Mouse (Mus musculus): ENCODE results near the gene Olfr235. TPM values are rescaled to one million over a fixed set of nuclear protein-coding genes. Genes with fewer than 3 reads are reported as not detected.
"Not testable (repeated sequence)": the region's sequence is repeated elsewhere in the genome, so short reads cannot be mapped to it uniquely, and the experiment has no call there.

Gene Olfr235
- polyA plus RNA-seq (2015; fragmentation: Nextera tagmentation; extraction: Ambion mirVana): not detected in 2 replicates

GRCm38 (mm10) chr19:12260732-12261131 is at the start of gene Olfr235:
Gene Olfr235, plus strand, starts transcription at chr19:12261032.
- no peak within 1 kb of the TSS for H3K9ac ChIP-seq (replicated peaks)
- no peaks in the 10 kb centered on the region for H3K9me3 ChIP-seq
- no peak within 1 kb of the TSS for H3K4me2 ChIP-seq (replicated peaks)
- 68% methylated on average over 1 of the region's 1 CpGs for WGBS
- H3K4me1 ChIP-seq (replicated peaks): no peaks in the 10 kb centered on the region
- H3K4me3 ChIP-seq (replicated peaks): no peak within 1 kb of the TSS
- no peaks in the 10 kb centered on the region for H3K36me3 ChIP-seq
- no peaks in the 10 kb centered on the region for H3K27me3 ChIP-seq
- no peak within 1 kb of the TSS for H3K27ac ChIP-seq
- ATAC-seq: no peak

- not testable (repeated sequence) for H3K9me3 ChIP-seq; H3K4me1 ChIP-seq (replicated peaks); H3K36me3 ChIP-seq; ATAC-seq; H3K9ac ChIP-seq (replicated peaks); H3K4me3 ChIP-seq (replicated peaks); H3K27ac ChIP-seq; H3K27me3 ChIP-seq; H3K4me2 ChIP-seq (replicated peaks)
Measured at GRCm38 (mm10) chr19:12232496-12232895, 28.3 kb upstream of the Olfr235 start, which contains the start of gene Olfr1432. Gene Olfr1432, minus strand, starts transcription at chr19:12232596.

- Histone ChIP-seq H3K36me3 (no peaks in the 10 kb centered on the region), H3K27me3 (no peaks in the 10 kb centered on the region), H3K4me2 (replicated peaks) (no peak within 1 kb of the TSS), H3K4me1 (replicated peaks) (no peaks in the 10 kb centered on the region), H3K27ac (no peak within 1 kb of the TSS), H3K9ac (replicated peaks) (no peak within 1 kb of the TSS), H3K4me3 (replicated peaks) (no peak within 1 kb of the TSS), H3K9me3 (no peaks in the 10 kb centered on the region)
- ATAC-seq: no peak
- WGBS: 91% methylated on average over 1 of the region's 1 CpGs
Measured at GRCm38 (mm10) chr19:12241559-12241958, 19.3 kb upstream of the Olfr235 start, which contains the start of gene Olfr262. Gene Olfr262, minus strand, starts transcription at chr19:12241659.

GRCm38 (mm10) chr19:12279554-12279953 is 18.7 kb downstream of the Olfr235 start, which contains the start of gene Olfr1434:
Gene Olfr1434, plus strand, starts transcription at chr19:12279854.
- Histone ChIP-seq H3K27me3 (no peaks in the 10 kb centered on the region), H3K36me3 (no peaks in the 10 kb centered on the region), H3K4me3 (replicated peaks) (no peak within 1 kb of the TSS), H3K4me2 (replicated peaks) (no peak within 1 kb of the TSS), H3K4me1 (replicated peaks) (no peaks in the 10 kb centered on the region), H3K9ac (replicated peaks) (no peak within 1 kb of the TSS), H3K27ac (no peak within 1 kb of the TSS), H3K9me3 (no peaks in the 10 kb centered on the region)
- no peak for ATAC-seq
- WGBS: 84% methylated on average over 2 of the region's 2 CpGs

- Histone ChIP-seq H3K36me3 (no peaks in the 10 kb centered on the region), H3K4me3 (replicated peaks) (no peak overlapping the region), H3K4me2 (replicated peaks) (no peak overlapping the region), H3K9me3 (no peaks in the 10 kb centered on the region), H3K9ac (replicated peaks) (no peak overlapping the region), H3K27me3 (no peaks in the 10 kb centered on the region), H3K27ac (no peak overlapping the region), H3K4me1 (replicated peaks) (no peaks in the 10 kb centered on the region)
- ATAC-seq: no peak
Measured at GRCm38 (mm10) chr19:12292979-12293378, 32.1 kb downstream of the Olfr235 start.

- H3K9ac ChIP-seq (replicated peaks); H3K9me3 ChIP-seq; H3K4me1 ChIP-seq (replicated peaks); H3K27ac ChIP-seq; H3K27me3 ChIP-seq; H3K4me3 ChIP-seq (replicated peaks); H3K36me3 ChIP-seq; ATAC-seq; H3K4me2 ChIP-seq (replicated peaks): not testable (repeated sequence)
- 69% methylated on average over 1 of the region's 1 CpGs for WGBS
Measured at GRCm38 (mm10) chr19:12299030-12299429, 38.2 kb downstream of the Olfr235 start, which contains the start of gene Olfr1436. Gene Olfr1436, minus strand, starts transcription at chr19:12299130.

Other genes starting within 250 kb of the Olfr235 start
- not detected in 2 replicates for gene Olfr1423, start 219.7 kb upstream of the Olfr235 start, polyA plus RNA-seq (2015; fragmentation: Nextera tagmentation; extraction: Ambion mirVana)
- gene Olfr1424, start 198.3 kb upstream of the Olfr235 start, polyA plus RNA-seq (2015; fragmentation: Nextera tagmentation; extraction: Ambion mirVana): not detected in 2 replicates
- not detected in 2 replicates for gene Olfr1425, start 183.3 kb upstream of the Olfr235 start, polyA plus RNA-seq (2015; fragmentation: Nextera tagmentation; extraction: Ambion mirVana)
- not detected in 2 replicates for gene Olfr1426, start 169.0 kb upstream of the Olfr235 start, polyA plus RNA-seq (2015; fragmentation: Nextera tagmentation; extraction: Ambion mirVana)
- not detected in 2 replicates for gene Olfr1427, start 157.7 kb upstream of the Olfr235 start, polyA plus RNA-seq (2015; fragmentation: Nextera tagmentation; extraction: Ambion mirVana)
- not detected in 2 replicates for gene Olfr1428, start 145.1 kb upstream of the Olfr235 start, polyA plus RNA-seq (2015; fragmentation: Nextera tagmentation; extraction: Ambion mirVana)
- gene Olfr76, start 137.8 kb upstream of the Olfr235 start, polyA plus RNA-seq (2015; fragmentation: Nextera tagmentation; extraction: Ambion mirVana): not detected in 2 replicates
- gene Olfr1555-ps1, start 90.9 kb upstream of the Olfr235 start, polyA plus RNA-seq (2015; fragmentation: Nextera tagmentation; extraction: Ambion mirVana): not detected in 2 replicates
- not detected in 2 replicates for gene Olfr1431, start 60.4 kb upstream of the Olfr235 start, polyA plus RNA-seq (2015; fragmentation: Nextera tagmentation; extraction: Ambion mirVana)
- not detected in 2 replicates for gene Olfr1432, start 28.4 kb upstream of the Olfr235 start, polyA plus RNA-seq (2015; fragmentation: Nextera tagmentation; extraction: Ambion mirVana)
- not detected in 2 replicates for gene Olfr262, start 19.4 kb upstream of the Olfr235 start, polyA plus RNA-seq (2015; fragmentation: Nextera tagmentation; extraction: Ambion mirVana)
- not detected in 2 replicates for gene Olfr1434, start 18.8 kb downstream of the Olfr235 start, polyA plus RNA-seq (2015; fragmentation: Nextera tagmentation; extraction: Ambion mirVana)
- gene Olfr1436, start 38.1 kb downstream of the Olfr235 start, polyA plus RNA-seq (2015; fragmentation: Nextera tagmentation; extraction: Ambion mirVana): not detected in 2 replicates
- gene Olfr1437, start 64.1 kb downstream of the Olfr235 start, polyA plus RNA-seq (2015; fragmentation: Nextera tagmentation; extraction: Ambion mirVana): not detected in 2 replicates
- gene Olfr1438-ps1, start 74.9 kb downstream of the Olfr235 start, polyA plus RNA-seq (2015; fragmentation: Nextera tagmentation; extraction: Ambion mirVana): not detected in 2 replicates
- not detected in 2 replicates for gene Olfr1440, start 126.2 kb downstream of the Olfr235 start, polyA plus RNA-seq (2015; fragmentation: Nextera tagmentation; extraction: Ambion mirVana)
- not detected in 2 replicates for gene Olfr1441, start 156.4 kb downstream of the Olfr235 start, polyA plus RNA-seq (2015; fragmentation: Nextera tagmentation; extraction: Ambion mirVana)
- not detected in 2 replicates for gene Pfpl, start 166.9 kb downstream of the Olfr235 start, polyA plus RNA-seq (2015; fragmentation: Nextera tagmentation; extraction: Ambion mirVana)
- gene Mpeg1, start 199.7 kb downstream of the Olfr235 start, polyA plus RNA-seq (2015; fragmentation: Nextera tagmentation; extraction: Ambion mirVana): 0.54 and 0.57 TPM in 2 replicates
- gene Dtx4, start 240.4 kb downstream of the Olfr235 start, polyA plus RNA-seq (2015; fragmentation: Nextera tagmentation; extraction: Ambion mirVana): 36.6 and 40.7 TPM in 2 replicates